Mouse (Mus musculus) kidney, postnatal 14 days (tissue): ENCODE measurements at regions not wholly inside any gene's neighbourhood (a gene's known extent, or its start where the extent isn't known, plus 50 kb on each side); places are given as distances from the start of the nearest gene placed in this dataset.

Source experiments
- DNase-seq: peaks from one replicate; pipeline ENCODE4 v3.0.0; 2022; ENCODE audit warnings: mixed read lengths

DNA sequence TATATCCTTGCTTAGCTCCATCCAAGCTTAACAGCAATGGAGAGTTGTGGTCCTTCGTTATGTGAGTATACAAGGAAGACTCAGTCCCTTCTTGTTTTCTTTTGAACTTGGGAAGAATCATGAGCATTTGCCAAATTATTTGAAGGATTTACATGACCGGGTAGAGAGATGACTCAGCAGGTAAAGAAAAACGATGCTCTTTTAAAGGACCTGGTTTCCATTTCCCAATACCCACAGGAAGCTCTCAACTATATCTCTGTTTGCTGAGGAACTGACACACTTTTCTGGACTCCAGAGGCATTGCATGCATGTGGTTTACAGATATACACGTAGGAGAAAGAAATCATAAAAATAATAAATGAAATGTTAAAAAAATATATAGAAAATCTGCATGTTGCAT is 457.5 kb downstream of the Ppargc1a start:
- DNase-seq: no peak

DNA sequence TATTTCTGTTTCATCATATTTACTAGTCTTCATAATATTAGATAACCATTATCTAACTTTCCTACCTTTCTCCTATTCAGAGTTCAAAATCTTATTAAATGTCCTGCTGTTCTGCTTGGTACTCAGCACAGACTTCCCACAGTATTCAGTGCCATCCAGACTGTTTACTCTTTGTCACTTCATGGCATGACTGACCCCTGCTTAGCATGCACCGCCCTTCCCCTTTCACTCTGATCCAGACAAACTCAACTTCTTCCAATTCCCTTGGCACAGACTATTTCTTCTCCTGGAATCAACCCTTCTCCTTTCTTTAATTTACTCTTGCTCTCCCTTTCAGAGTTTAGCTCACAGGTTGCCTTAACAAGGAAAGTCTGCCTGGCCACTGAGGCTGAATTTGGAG is 458.8 kb downstream of the Ppargc1a start:
- DNase-seq: no peak

DNA sequence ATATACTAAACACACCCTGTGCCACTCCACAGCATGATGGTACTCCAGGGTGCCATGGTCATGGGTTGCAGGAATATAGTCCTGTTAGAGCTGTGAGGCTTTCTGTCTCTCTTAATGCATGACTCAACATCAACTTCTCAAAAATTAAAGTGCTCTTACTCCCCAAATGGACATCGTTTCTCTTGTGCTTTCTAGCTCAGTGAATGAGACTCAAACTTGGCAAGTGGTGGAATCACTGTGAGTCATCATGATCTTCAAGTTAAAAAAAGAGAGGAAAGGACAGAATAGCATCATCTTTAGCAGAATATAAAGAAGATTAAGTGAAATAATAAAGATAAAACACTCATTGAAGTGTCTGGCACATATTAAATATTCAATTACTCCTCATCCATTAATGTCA is 459.3 kb downstream of the Ppargc1a start:
- DNase-seq: no peak

DNA sequence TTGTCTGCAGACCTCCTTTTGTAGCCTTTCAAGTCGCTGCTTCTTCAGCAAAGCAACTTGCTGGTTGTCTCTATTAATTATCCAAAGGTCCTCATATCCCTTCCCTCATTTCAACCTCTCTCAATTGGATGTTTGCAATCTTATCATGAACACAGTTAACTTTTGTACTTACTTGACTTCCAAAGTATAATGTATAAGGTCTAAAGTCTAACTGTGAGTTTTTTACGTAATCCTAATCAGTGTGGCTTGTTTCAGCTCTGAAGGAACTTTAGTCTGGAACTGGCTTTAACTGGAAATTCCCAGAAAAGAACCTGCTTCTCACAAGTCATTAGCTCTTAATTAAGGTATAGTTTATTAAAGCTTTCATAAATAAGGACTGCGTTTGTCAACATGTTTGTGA is 467.6 kb downstream of the Ppargc1a start:
- DNase-seq: no peak

- DNase-seq: peak; percentile 54
Observed at GRCm38 (mm10) chr5:51072674-51073468, 494.7 kb downstream of the Ppargc1a start.

DNA sequence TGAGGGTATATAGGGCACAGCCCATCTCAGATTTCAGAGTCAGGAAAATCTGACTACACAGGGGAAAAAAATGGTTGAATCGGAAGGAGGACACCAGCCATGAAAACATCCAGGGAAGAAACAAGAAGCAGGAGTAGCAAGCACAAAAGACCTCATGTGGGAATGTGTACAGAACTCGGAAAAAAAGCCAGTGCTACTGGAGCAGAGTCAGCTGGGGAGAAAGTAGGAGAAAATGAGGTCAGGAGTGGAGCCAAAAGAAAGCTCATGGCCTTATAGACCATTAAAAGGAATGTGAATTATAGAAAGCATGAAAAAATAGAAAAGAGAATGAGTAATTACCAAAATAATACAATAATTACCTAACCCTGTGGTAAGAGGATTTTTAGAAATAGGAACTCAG is 495.4 kb downstream of the Ppargc1a start:
- DNase-seq: no peak

DNA sequence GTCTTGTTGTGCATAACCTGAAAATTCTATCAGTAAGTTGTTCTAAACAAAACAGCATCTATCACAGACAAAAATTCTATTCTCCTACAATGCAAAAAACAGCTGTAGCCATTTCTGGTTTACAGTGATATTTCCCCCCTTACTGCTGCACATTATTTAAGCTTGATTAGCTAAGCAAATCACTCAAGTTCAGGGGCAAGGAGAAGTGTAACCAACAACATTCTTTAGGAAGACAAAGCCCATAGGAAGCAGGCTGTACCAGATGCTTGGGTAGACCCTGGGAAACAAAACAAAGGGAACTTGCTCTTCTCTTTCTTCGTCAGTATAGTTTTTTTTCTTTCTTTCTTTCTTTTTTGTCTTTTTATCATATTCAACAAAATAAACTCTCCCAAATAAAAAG is 497.9 kb downstream of the Ppargc1a start:
- DNase-seq: no peak

GRCm38 (mm10) chr5:51045872-51046271 is 521.7 kb downstream of the Ppargc1a start:
- peak; percentile 12 for DNase-seq

DNA sequence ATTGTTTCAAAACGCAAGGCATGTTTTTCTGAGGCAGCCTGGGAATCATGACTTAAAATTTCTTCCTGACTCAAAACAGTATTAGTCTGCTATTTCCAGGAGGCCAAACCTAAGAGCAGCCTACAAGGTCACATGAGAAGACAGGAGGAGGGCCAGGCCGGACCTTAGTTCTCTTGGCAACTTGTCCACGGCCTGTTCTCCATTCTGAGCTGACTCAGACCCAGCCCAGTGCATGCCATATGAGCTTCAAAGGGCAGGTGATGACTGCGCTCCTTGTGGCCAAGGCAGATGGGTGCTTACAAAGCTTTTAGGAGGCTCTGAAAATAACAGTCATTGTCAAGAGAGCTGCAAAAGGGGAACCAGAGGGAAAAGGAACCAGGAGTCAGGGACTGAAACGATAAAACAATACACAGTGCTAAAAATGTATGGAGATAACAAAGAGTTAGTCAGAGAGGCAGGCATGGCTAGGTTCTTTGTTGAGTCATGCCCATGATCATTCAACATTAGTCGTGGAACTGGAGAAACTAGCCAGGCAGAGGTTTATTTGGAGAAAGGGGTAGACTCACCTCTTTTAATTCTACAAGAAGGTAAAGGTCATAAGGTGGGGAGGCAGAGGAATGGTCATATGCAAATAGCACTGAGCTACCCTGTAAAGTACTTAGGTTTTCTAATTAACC is 525.8 kb downstream of the Ppargc1a start:
- peak; percentile 28 for DNase-seq

GRCm38 (mm10) chr5:51040926-51041325 is 526.6 kb downstream of the Ppargc1a start:
- peak; percentile 42 for DNase-seq

GRCm38 (mm10) chr5:51040463-51040862 is 527.1 kb downstream of the Ppargc1a start:
- peak; percentile 57 for DNase-seq

DNA sequence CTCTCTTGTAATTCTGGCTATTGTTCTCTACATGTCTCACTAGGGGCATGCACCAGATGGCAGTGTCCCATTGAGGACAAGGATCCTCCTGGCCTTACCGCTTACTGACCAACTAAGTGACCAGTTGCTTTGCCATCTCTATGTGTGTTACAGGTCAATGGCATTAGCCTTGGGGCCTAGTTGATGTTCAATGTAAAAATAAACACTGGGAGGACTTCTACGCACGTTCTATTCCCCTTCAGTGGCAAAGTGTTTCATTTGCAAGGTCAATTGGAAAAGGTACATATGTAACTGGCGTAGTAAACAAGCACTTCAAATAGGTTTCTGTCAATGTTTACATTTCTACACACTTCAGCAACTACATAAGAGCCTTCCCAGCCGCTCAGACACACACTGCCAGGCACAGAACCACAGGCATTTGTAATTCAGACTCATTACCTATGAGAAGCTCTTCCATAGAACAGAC is 527.8 kb downstream of the Ppargc1a start:
- DNase-seq: peak; percentile 72

GRCm38 (mm10) chr5:51036450-51036990 is 531.0 kb downstream of the Ppargc1a start:
- DNase-seq: no peak

DNA sequence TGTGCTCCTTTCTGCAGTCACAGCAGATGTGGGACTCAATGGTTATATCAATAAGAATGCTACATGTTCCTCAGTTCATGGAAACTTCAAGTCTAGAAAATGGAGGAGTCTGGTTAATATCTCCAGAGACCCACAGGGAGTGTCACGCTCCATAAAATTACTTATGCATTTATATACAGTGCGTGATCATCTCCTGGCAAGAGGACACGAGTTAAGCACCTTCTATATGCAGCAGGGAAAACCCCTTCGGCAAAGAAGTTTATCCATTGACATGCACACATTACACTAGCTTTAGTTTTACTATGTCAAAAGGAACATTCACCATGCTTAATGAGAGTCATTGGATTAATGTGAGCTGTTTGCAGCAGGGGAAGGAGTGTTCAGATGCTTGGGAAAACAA is 538.6 kb downstream of the Ppargc1a start:
- DNase-seq: peak; percentile 17

GRCm38 (mm10) chr5:50990822-50991537 is 576.5 kb downstream of the Ppargc1a start:
- no peak for DNase-seq
